Mouse (Mus musculus) CH12.LX (cell line): ENCODE data around the gene Slc13a2.

Experiments used
- CTCF ChIP-seq, 2 experiments: IDR thresholded peaks in 1 of 2; conservative IDR thresholded peaks in 1 of 2; 2 replicates each; pipeline ENCODE4 v1.5.1; 2011 to 2012; ENCODE audit warnings: low read depth in 2 of 2, low read length in 2 of 2, improper control_type of control experiment in 1 of 2, inconsistent platforms in 1 of 2, mild to moderate bottlenecking in 1 of 2, moderate library complexity in 1 of 2
- POLR2A ChIP-seq: IDR thresholded peaks from 2 replicates; pipeline ENCODE4 v1.6.1; 2011; ENCODE audit warnings: low read depth, mild to moderate bottlenecking, improper control_type of control experiment, low read length
- USF1 ChIP-seq: IDR thresholded peaks from 2 replicates; pipeline ENCODE4 v1.6.1; 2014; ENCODE audit warnings: low read depth, mild to moderate bottlenecking, inconsistent platforms, low read length, improper control_type of control experiment
- ZNF384 ChIP-seq: IDR thresholded peaks from 2 replicates; pipeline ENCODE4 v1.6.1; 2012; ENCODE audit warnings: low read depth, low read length, improper control_type of control experiment, inconsistent platforms

DNA sequence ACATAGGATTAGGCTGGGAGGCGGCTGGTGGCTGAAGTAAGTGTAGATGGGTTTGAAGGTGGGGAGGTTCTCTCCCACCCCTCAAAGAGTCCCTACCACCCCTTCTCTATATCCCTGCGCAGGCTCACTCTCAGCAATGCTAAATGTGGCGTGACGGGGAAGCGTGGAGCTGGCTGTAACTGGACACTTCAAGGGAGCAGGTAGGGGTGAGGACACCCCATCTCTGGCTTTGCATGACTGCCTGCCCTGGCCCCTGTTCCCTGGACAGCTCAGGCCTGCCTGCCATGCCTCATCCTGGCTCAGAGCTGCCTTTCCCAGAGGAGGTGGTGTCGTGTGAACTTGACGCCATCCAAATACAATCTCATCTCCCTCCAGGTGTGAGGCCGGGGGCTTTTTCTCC, 47.9 kb downstream of the Slc13a2 start:
- TF ChIP-seq POLR2A (no peak), CTCF (conservative IDR thresholded peaks at IDR 0.05 in 1 of 2, IDR thresholded peaks at IDR 0.05 in 1 of 2; ENCODE audit: low read depth in 2 of 2, low read length in 2 of 2) (no peak), ZNF384 (no peak), USF1 (no peak)
